Mouse (Mus musculus) ES-Bruce4 (cell line): ENCODE data around the gene Sec14l3.

ENCODE experiments used
- CTCF ChIP-seq: IDR thresholded peaks from one replicate; pipeline ENCODE4 v1.8.1; 2011; ENCODE audit warnings: low read depth, low read length
- POLR2A ChIP-seq: IDR thresholded peaks from one replicate; pipeline ENCODE4 v1.8.1; 2011; ENCODE audit warnings: low read length; ENCODE audit not compliant: insufficient read depth

DNA sequence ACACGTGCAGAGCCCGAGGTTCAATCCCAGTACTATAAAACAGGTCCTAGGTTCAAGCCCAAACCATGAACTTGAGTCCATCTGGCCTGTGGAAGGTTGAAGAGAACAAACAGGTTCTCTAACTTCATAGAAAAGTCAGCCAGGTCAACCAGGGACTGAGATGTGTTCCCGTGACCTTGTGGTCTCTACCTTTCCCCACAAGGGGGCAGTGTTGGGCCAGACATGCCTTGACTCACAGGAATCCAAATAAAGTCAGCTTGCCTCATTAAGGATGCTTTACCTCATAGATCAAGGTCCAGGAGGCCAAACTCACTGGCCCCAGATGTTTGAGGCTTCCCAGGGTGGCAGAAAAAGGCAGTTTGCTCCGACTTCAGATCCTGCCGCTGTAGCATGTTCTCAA is 11.1 kb upstream of the Sec14l3 start:
- TF ChIP-seq POLR2A (no peak), CTCF (peak; percentile 81)
